Mouse (Mus musculus): ENCODE data around the gene Krtap19-5. TPM values are rescaled to one million over a fixed set of nuclear protein-coding genes. Genes with fewer than 3 reads are reported as not detected.

Gene Krtap19-5
- total and polyA plus RNA-seq, 3 experiments = not detected

GRCm38 (mm10) chr16:88877938-88878337, 18.3 kb downstream of the Krtap19-5 start, which contains the start of gene Krtap19-3:
Krtap19-3 (minus strand) TSS chr16:88878038.
- H3K36me3 ChIP-seq (ENCODE audit: control insufficient read depth, insufficient read depth, low read length) = no peaks in the 10 kb centered on the region
- H3K4me1 ChIP-seq (ENCODE audit: control insufficient read depth, insufficient read depth, low read length) = no peaks in the 10 kb centered on the region
- intact Hi-C loops (cut with DNase I) = no loop called here
- DNase-seq = no peak
- TF ChIP-seq EP300 (IDR thresholded peaks at IDR 0.05; ENCODE audit: insufficient read depth, low read depth, low read length) (no peak), CTCF (IDR thresholded peaks at IDR 0.05) (no peak), POLR2A (IDR thresholded peaks at IDR 0.05; ENCODE audit: insufficient read depth, low read depth, low read length) (no peak)
- H3K4me3 ChIP-seq = no peak within 1 kb of the TSS
- 88% methylated on average over 2 of the region's 2 CpGs for WGBS
- no peak within 1 kb of the TSS for H3K9ac ChIP-seq (ENCODE audit: low read depth, low read length)
- no peaks in the 10 kb centered on the region for H3K27me3 ChIP-seq (ENCODE audit: control insufficient read depth, insufficient read depth, low read length)
- H3K79me2 ChIP-seq (replicated peaks; ENCODE audit: control insufficient read depth, insufficient read depth, low read length) = no peaks in the 10 kb centered on the region
- H3K27ac ChIP-seq = no peak within 1 kb of the TSS

GRCm38 (mm10) chr16:88874169-88874568, 22.1 kb downstream of the Krtap19-5 start, which contains the start of gene Krtap19-2:
Krtap19-2 (minus strand) TSS chr16:88874269.
- no peak for DNase-seq
- intact Hi-C loops (cut with DNase I) = no loop called here
- Histone ChIP-seq H3K4me3 (no peak within 1 kb of the TSS), H3K79me2 (replicated peaks; ENCODE audit: control insufficient read depth, insufficient read depth, low read length) (no peaks in the 10 kb centered on the region), H3K27ac (no peak within 1 kb of the TSS), H3K27me3 (ENCODE audit: control insufficient read depth, insufficient read depth, low read length) (no peaks in the 10 kb centered on the region), H3K36me3 (ENCODE audit: control insufficient read depth, insufficient read depth, low read length) (no peaks in the 10 kb centered on the region), H3K9ac (ENCODE audit: low read depth, low read length) (no peak within 1 kb of the TSS), H3K4me1 (ENCODE audit: control insufficient read depth, insufficient read depth, low read length) (no peaks in the 10 kb centered on the region)
- 91% methylated on average over 3 of the region's 3 CpGs for WGBS
- no peak for TF ChIP-seq POLR2A (IDR thresholded peaks at IDR 0.05; ENCODE audit: insufficient read depth, low read depth, low read length)
- no peak for TF ChIP-seq EP300 (IDR thresholded peaks at IDR 0.05; ENCODE audit: insufficient read depth, low read depth, low read length)
- no peak for TF ChIP-seq CTCF (IDR thresholded peaks at IDR 0.05)

- Histone ChIP-seq H3K4me3 (no peak within 1 kb of the TSS), H3K9ac (ENCODE audit: low read depth, low read length) (no peak within 1 kb of the TSS), H3K4me1 (ENCODE audit: control insufficient read depth, insufficient read depth, low read length) (no peaks in the 10 kb centered on the region), H3K27me3 (ENCODE audit: control insufficient read depth, insufficient read depth, low read length) (no peaks in the 10 kb centered on the region), H3K36me3 (ENCODE audit: control insufficient read depth, insufficient read depth, low read length) (no peaks in the 10 kb centered on the region), H3K79me2 (replicated peaks; ENCODE audit: control insufficient read depth, insufficient read depth, low read length) (no peaks in the 10 kb centered on the region), H3K27ac (no peak within 1 kb of the TSS)
- no peak for DNase-seq
- intact Hi-C loops (cut with DNase I) = no loop called here
- no peak for TF ChIP-seq POLR2A (IDR thresholded peaks at IDR 0.05; ENCODE audit: insufficient read depth, low read depth, low read length)
- TF ChIP-seq EP300 (IDR thresholded peaks at IDR 0.05; ENCODE audit: insufficient read depth, low read depth, low read length) = no peak
- no peak for TF ChIP-seq CTCF (IDR thresholded peaks at IDR 0.05)
- WGBS = 81% methylated on average over 6 of the region's 6 CpGs
Measured at GRCm38 (mm10) chr16:88869311-88869710, 26.9 kb downstream of the Krtap19-5 start, which contains the start of gene Krtap19-1. Krtap19-1 (minus strand) TSS chr16:88869411.

- TF ChIP-seq POLR2A (IDR thresholded peaks at IDR 0.05; ENCODE audit: insufficient read depth, low read depth, low read length) (no peak), CTCF (IDR thresholded peaks at IDR 0.05) (no peak), EP300 (IDR thresholded peaks at IDR 0.05; ENCODE audit: insufficient read depth, low read depth, low read length) (no peak)
- Histone ChIP-seq H3K4me3 (no peak overlapping the region), H3K4me1 (ENCODE audit: control insufficient read depth, insufficient read depth, low read length) (no peaks in the 10 kb centered on the region), H3K27me3 (ENCODE audit: control insufficient read depth, insufficient read depth, low read length) (no peaks in the 10 kb centered on the region), H3K9ac (ENCODE audit: low read depth, low read length) (no peak overlapping the region), H3K27ac (no peak overlapping the region), H3K36me3 (ENCODE audit: control insufficient read depth, insufficient read depth, low read length) (no peaks in the 10 kb centered on the region), H3K79me2 (replicated peaks; ENCODE audit: control insufficient read depth, insufficient read depth, low read length) (no peaks in the 10 kb centered on the region)
- intact Hi-C loops (cut with DNase I) = no loop called here
- 79% methylated on average over 4 of the region's 4 CpGs for WGBS
- DNase-seq = no peak
Measured at GRCm38 (mm10) chr16:88864887-88865407, 31.3 kb downstream of the Krtap19-5 start.

GRCm38 (mm10) chr16:88851450-88851849, 44.8 kb downstream of the Krtap19-5 start:
- no peak for DNase-seq
- no peak overlapping the region for H3K4me3 ChIP-seq
- 14% methylated on average over 5 of the region's 5 CpGs for WGBS
- H3K36me3 ChIP-seq (ENCODE audit: control insufficient read depth, insufficient read depth, low read length) = no peaks in the 10 kb centered on the region
- H3K27ac ChIP-seq = no peak overlapping the region
- H3K79me2 ChIP-seq (replicated peaks; ENCODE audit: control insufficient read depth, insufficient read depth, low read length) = no peaks in the 10 kb centered on the region
- H3K9ac ChIP-seq (ENCODE audit: low read depth, low read length) = no peak overlapping the region
- TF ChIP-seq CTCF (IDR thresholded peaks at IDR 0.05) (peak; percentile 65), EP300 (IDR thresholded peaks at IDR 0.05; ENCODE audit: insufficient read depth, low read depth, low read length) (no peak)
- H3K4me1 ChIP-seq (ENCODE audit: control insufficient read depth, insufficient read depth, low read length) = no peaks in the 10 kb centered on the region
- intact Hi-C loops (cut with DNase I) = no loop called here
- no peaks in the 10 kb centered on the region for H3K27me3 ChIP-seq (ENCODE audit: control insufficient read depth, insufficient read depth, low read length)

GRCm38 (mm10) chr16:88848558-88848957, 47.7 kb downstream of the Krtap19-5 start:
- no peak overlapping the region for H3K9ac ChIP-seq (ENCODE audit: low read depth, low read length)
- TF ChIP-seq EP300 (IDR thresholded peaks at IDR 0.05; ENCODE audit: insufficient read depth, low read depth, low read length) (no peak), CTCF (IDR thresholded peaks at IDR 0.05) (no peak)
- intact Hi-C loops (cut with DNase I) = no loop called here
- no peaks in the 10 kb centered on the region for H3K79me2 ChIP-seq (replicated peaks; ENCODE audit: control insufficient read depth, insufficient read depth, low read length)
- no peaks in the 10 kb centered on the region for H3K4me1 ChIP-seq (ENCODE audit: control insufficient read depth, insufficient read depth, low read length)
- WGBS = 82% methylated on average over 4 of the region's 4 CpGs
- H3K4me3 ChIP-seq = no peak overlapping the region
- DNase-seq = no peak
- H3K27ac ChIP-seq = no peak overlapping the region
- H3K27me3 ChIP-seq (ENCODE audit: control insufficient read depth, insufficient read depth, low read length) = no peaks in the 10 kb centered on the region
- H3K36me3 ChIP-seq (ENCODE audit: control insufficient read depth, insufficient read depth, low read length) = no peaks in the 10 kb centered on the region
